Mouse (Mus musculus) midbrain, embryonic 16.5 days (tissue): ENCODE data around the gene Eml4. TPM values are rescaled to one million over a fixed set of nuclear protein-coding genes. Genes with fewer than 3 reads are reported as not detected.

ENCODE experiments used
- ATAC-seq: fragments of 200-750 bp; cut with Nextera tagmentation; 2 replicates; pipeline ENCODE4 v1.8.0; 2017; ENCODE audit warnings: moderate TSS enrichment
- H3K27ac ChIP-seq: fragments of 300-500 bp; sonication (generic); 2 replicates; pipeline ENCODE4 v1.5.1; 2014; ENCODE audit warnings: mild to moderate bottlenecking, low read length, mixed read lengths
- H3K27me3 ChIP-seq: fragments of 300-500 bp; sonication (generic); 2 replicates; pipeline ENCODE4 v1.6.1; 2014; ENCODE audit warnings: low read depth, low read length, mixed read lengths; ENCODE audit not compliant: control insufficient read depth, insufficient read depth
- H3K36me3 ChIP-seq: fragments of 300-500 bp; sonication (generic); 2 replicates; pipeline ENCODE4 v1.6.1; 2014; ENCODE audit warnings: mild to moderate bottlenecking, low read length, moderate library complexity, mixed read lengths; ENCODE audit not compliant: control insufficient read depth, insufficient read depth
- H3K4me1 ChIP-seq: fragments of 300-500 bp; sonication (generic); 2 replicates; pipeline ENCODE4 v1.6.1; 2014; ENCODE audit warnings: mild to moderate bottlenecking, low read length, mixed read lengths; ENCODE audit not compliant: control insufficient read depth, insufficient read depth
- H3K4me2 ChIP-seq: fragments of 300-500 bp; sonication (generic); 2 replicates; pipeline ENCODE4 v1.6.1; 2014; ENCODE audit warnings: mild to moderate bottlenecking, low read length, mixed read lengths
- H3K4me3 ChIP-seq: fragments of 300-500 bp; sonication (generic); 2 replicates; pipeline ENCODE4 v1.5.1; 2014; ENCODE audit warnings: low read depth, mild to moderate bottlenecking, low read length, moderate library complexity, mixed read lengths
- H3K9ac ChIP-seq: fragments of 300-500 bp; sonication (generic); 2 replicates; pipeline ENCODE4 v1.6.1; 2014; ENCODE audit warnings: low read depth, low read length, mixed read lengths
- H3K9me3 ChIP-seq: fragments of 300-500 bp; sonication (generic); replicated peaks from 2 replicates; pipeline ENCODE4 v1.6.1; 2014; ENCODE audit warnings: mild to moderate bottlenecking, low read length, mixed read lengths; ENCODE audit not compliant: control insufficient read depth, poor library complexity, severe bottlenecking
- WGBS: fragments of 180-500 bp; shearing (Covaris S2); extraction: QIAGEN DNeasy Blood & Tissue Kit; methylation state at CpG from one replicate; pipeline ENCODE4 v1.1.7; 2014; 5-methylcytosine and 5-hydroxymethylcytosine counted together
- polyA plus RNA-seq: library from polyadenylated mRNA; unstranded; fragments of >200 nt; fragmentation: Nextera tagmentation; extraction: Ambion mirVana; gene quantifications from 2 replicates; pipeline ENCODE4 v1.2.1, GENCODE M21; 2015

Gene Eml4
- polyA plus RNA-seq, 1 experiment from 2014 or later = 27.5 TPM

DNA sequence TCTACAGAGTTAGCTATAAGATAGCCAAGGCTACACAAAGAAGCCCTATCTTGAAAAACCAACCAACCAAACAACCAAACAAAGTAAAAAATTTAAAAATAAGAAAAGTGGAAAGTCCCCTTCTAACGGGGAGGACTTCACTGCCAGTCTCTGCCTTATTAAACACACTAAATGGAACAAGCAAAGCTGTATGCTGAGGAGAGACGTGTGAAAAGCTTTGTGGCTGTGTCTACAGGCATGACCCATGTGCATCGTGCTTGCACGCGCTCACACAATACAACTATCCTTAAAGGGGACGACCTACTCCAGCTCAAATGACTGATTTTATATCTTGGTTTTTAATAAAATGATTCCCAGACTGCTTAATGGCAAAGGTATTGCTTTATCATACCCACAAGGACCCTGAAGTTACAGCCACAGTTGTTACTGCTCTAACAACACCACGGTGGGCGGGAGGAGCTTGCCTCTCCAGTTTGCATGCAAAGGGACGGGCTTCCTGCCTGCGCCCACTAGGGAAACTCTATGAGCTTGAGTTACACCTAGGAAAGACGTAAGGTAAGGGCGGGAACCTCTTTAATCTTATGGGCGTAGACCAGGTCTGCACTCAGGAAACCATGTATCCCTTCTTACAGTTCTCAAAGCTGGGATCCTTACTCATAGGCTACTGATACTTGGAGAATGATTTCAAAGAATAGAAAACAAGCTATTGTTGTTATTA, 11.2 kb upstream of the Eml4 start:
- no peak overlapping the region for H3K27ac ChIP-seq
- H3K4me2 ChIP-seq = no peak overlapping the region
- H3K9me3 ChIP-seq = no peaks in the 10 kb centered on the region
- H3K9ac ChIP-seq = no peak overlapping the region
- 82% methylated on average over 13 of the region's 13 CpGs for WGBS
- H3K27me3 ChIP-seq = no peaks in the 10 kb centered on the region
- H3K4me1 ChIP-seq = no peaks in the 10 kb centered on the region
- H3K4me3 ChIP-seq = no peak overlapping the region
- no peak for ATAC-seq
- H3K36me3 ChIP-seq = no peaks in the 10 kb centered on the region

GRCm38 (mm10) chr17:83340895-83341524, 9.7 kb upstream of the Eml4 start:
- Histone ChIP-seq H3K27ac (no peak overlapping the region), H3K27me3 (no peaks in the 10 kb centered on the region), H3K9ac (no peak overlapping the region), H3K4me1 (no peaks in the 10 kb centered on the region), H3K9me3 (no peaks in the 10 kb centered on the region), H3K36me3 (no peaks in the 10 kb centered on the region), H3K4me2 (no peak overlapping the region), H3K4me3 (no peak overlapping the region)
- 70% methylated on average over 16 of the region's 16 CpGs for WGBS
- no peak for ATAC-seq

- H3K36me3 ChIP-seq = no peaks in the 10 kb centered on the region
- no peaks in the 10 kb centered on the region for H3K9me3 ChIP-seq
Observed at GRCm38 (mm10) chr17:83344226-83344625, 6.5 kb upstream of the Eml4 start.

DNA sequence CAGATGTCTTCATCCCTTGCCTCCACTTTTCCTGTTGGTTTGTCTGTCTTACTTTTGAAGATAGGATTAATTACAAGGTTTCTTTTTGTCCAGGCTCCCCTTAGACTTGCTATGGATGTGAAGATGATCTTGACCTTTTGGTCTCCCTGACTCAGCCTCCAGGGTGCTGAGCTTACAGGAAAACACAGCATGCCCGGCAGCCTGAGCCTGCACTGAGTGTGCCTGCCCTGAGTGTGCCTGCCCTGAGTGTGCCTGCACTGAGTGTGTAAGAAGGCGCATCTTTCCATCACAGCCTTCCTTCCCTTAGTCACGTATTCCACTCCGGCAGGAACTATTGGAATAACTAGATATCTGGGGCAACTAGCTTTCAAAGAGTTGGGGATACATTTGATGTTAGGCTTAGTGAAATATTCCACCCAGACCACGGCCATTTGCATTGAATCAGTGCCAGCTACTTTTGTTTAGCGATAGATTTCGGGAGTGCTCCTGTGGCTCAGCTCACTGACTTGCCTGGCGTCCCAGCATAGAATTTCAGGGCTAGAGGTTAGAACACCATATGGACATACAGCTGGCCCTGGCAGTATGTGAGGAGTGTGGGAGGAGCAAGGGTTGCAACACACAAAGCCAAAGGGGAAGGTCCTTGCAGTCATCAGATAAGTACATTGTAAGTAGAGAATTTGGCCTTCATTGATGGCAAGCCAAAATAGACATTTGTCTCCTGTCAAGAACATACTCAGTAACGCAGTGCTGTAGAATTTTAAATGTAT, 2.5 kb upstream of the Eml4 start:
- Histone ChIP-seq H3K27ac (no peak overlapping the region), H3K4me3 (no peak overlapping the region)
- 74% methylated on average over 9 of the region's 9 CpGs for WGBS

More at GRCm38 (mm10) chr17:83344226-83344625, 6.5 kb upstream of the Eml4 start:
- Histone ChIP-seq H3K27me3 (no peaks in the 10 kb centered on the region), H3K4me2 (no peak overlapping the region), H3K27ac (no peak overlapping the region), H3K4me1 (no peaks in the 10 kb centered on the region), H3K9ac (no peak overlapping the region), H3K4me3 (no peak overlapping the region)
- 82% methylated on average over 7 of the region's 7 CpGs for WGBS
- no peak for ATAC-seq

GRCm38 (mm10) chr17:83351119-83351531, 394 bp downstream of the Eml4 start:
- Histone ChIP-seq H3K4me2 (peak overlapping the region; percentile 82), H3K27ac (peak overlapping the region; percentile 89), H3K9me3 (no peaks in the 10 kb centered on the region), H3K27me3 (no peaks in the 10 kb centered on the region), H3K4me1 (peaks cover 21% of the 10 kb centered on the region), H3K36me3 (no peaks in the 10 kb centered on the region), H3K4me3 (peak overlapping the region; percentile 90), H3K9ac (peak overlapping the region; percentile 91)
- under 1% methylated on average over 43 of the region's 57 CpGs for WGBS
- peak; percentile 80 for ATAC-seq

More for the DNA sequence above, 2.5 kb upstream of the Eml4 start:
- H3K9ac ChIP-seq = no peak overlapping the region
- no peaks in the 10 kb centered on the region for H3K27me3 ChIP-seq
- H3K4me2 ChIP-seq = no peak overlapping the region
- peaks cover 17% of the 10 kb centered on the region for H3K4me1 ChIP-seq
- ATAC-seq = no peak
- H3K36me3 ChIP-seq = no peaks in the 10 kb centered on the region
- H3K9me3 ChIP-seq = no peaks in the 10 kb centered on the region

GRCm38 (mm10) chr17:83351601-83352413, 1.1 kb downstream of the Eml4 start:
- H3K4me2 ChIP-seq = peak overlapping the region; percentile 82
- peak overlapping the region; percentile 90 for H3K4me3 ChIP-seq
- peaks cover 21% of the 10 kb centered on the region for H3K4me1 ChIP-seq
- peak overlapping the region; percentile 89 for H3K27ac ChIP-seq
- H3K27me3 ChIP-seq = no peaks in the 10 kb centered on the region
- H3K36me3 ChIP-seq = no peaks in the 10 kb centered on the region
- H3K9ac ChIP-seq = peak overlapping the region; percentile 91
- ATAC-seq = peak; percentile 9; the same call in 1 of the 2 replicates
- 11% methylated on average over 13 of the region's 13 CpGs for WGBS
- H3K9me3 ChIP-seq = no peaks in the 10 kb centered on the region

DNA sequence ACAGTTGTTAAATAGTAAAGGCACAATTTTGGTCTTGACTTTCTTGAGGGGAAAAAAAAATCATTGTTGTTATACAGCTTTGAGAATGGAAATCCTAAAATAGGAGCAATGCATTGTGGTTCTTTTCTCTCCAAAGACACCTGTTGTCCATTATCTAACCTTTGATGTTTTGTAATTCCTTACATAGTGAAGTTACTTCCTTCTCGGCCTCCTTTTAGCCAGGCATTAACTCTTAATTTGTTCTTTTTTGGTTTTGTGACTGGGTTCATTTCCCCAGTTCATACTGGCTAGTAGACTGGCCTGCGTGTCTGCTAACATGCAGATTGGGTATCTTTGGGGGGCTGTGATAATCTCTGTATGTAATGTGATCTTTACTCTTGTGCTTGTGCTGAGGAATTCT, 1.7 kb downstream of the Eml4 start:
- WGBS = 7% methylated on average over 2 of the region's 2 CpGs
- Histone ChIP-seq H3K9me3 (no peaks in the 10 kb centered on the region), H3K9ac (no peak overlapping the region), H3K4me1 (peaks cover 21% of the 10 kb centered on the region), H3K4me2 (peak overlapping the region; percentile 82), H3K27ac (no peak overlapping the region), H3K4me3 (peak overlapping the region; percentile 18), H3K27me3 (no peaks in the 10 kb centered on the region), H3K36me3 (no peaks in the 10 kb centered on the region)
- no peak for ATAC-seq

DNA sequence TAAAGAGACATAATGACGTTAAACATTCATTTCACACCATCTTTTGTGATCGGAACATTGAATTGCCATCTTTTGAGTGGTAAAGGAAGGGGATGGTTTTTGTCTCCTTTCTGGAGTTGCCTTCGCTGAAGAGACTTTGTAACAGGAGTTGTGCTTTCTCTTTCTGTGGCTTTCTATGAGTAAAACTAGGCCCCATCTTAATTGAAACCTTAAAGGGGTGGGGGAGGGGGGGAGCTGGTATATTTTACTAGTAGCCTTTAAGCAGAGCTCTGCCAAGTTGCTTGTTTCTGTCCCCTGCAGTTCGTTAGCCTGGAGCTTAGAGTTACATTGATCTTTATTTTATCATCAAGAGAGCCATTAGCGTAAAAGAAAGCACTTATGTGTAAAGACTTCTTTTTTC, 2.3 kb downstream of the Eml4 start:
- no peak overlapping the region for H3K4me3 ChIP-seq
- H3K4me1 ChIP-seq = peaks cover 21% of the 10 kb centered on the region
- no peak overlapping the region for H3K9ac ChIP-seq
- H3K27me3 ChIP-seq = no peaks in the 10 kb centered on the region
- 16% methylated on average over 5 of the region's 5 CpGs for WGBS
- H3K4me2 ChIP-seq = peak overlapping the region; percentile 82
- ATAC-seq = no peak
- no peaks in the 10 kb centered on the region for H3K9me3 ChIP-seq
- no peaks in the 10 kb centered on the region for H3K36me3 ChIP-seq
- H3K27ac ChIP-seq = no peak overlapping the region
